Mouse (Mus musculus) heart, postnatal 25 days (tissue): ENCODE measurements around the gene Glud1. TPM values are rescaled to one million over a fixed set of nuclear protein-coding genes. Genes with fewer than 3 reads are reported as not detected.

Experiments
- DNase-seq: peaks from one replicate; pipeline ENCODE4 v3.0.0; 2022; ENCODE audit warnings: low spot score
- intact Hi-C: fragments of 180-260 bp; cut with DNase I; formaldehyde crosslinking; loops from one replicate; pipeline ENCODE4 v1.15.1; 2025
- total RNA-seq, 2 experiments: library from RNA; stranded (reverse); gene quantifications; 2 replicates each; pipeline ENCODE4 v1.2.3; 2021

The Glud1 gene
- total RNA-seq, 2 experiments from 2014 or later = 126 to 142 TPM

- peak; percentile 29 for DNase-seq
- intact Hi-C loops = loop anchor here (1.0 to 5.0 kb wide), 3 partner anchors 29 to 200 kb away; no protein-coding TSS in a partner anchor
Observed at GRCm38 (mm10) chr14:34372646-34373045, 62.1 kb downstream of the Glud1 start.

GRCm38 (mm10) chr14:34373581-34373980, 63.1 kb downstream of the Glud1 start:
- intact Hi-C loops = loop anchor here (5.0 kb wide), 2 partner anchors 174 to 199 kb away; no protein-coding TSS in a partner anchor
- no peak for DNase-seq

GRCm38 (mm10) chr14:34374577-34374976, 64.0 kb downstream of the Glud1 start, which contains the start of gene Sncg:
TSS of gene Sncg (minus strand) at chr14:34374789.
- intact Hi-C loops = loop anchor here (5.0 kb wide), 2 partner anchors 173 to 198 kb away; no protein-coding TSS in a partner anchor
- DNase-seq = no peak

GRCm38 (mm10) chr14:34375415-34375904, 64.9 kb downstream of the Glud1 start, which contains the start of gene Mmrn2:
TSS of gene Mmrn2 (plus strand) at chr14:34375465.
- intact Hi-C loops = no loop called here

GRCm38 (mm10) chr14:34375941-34376340, 65.4 kb downstream of the Glud1 start:
- intact Hi-C loops = no loop called here

More at GRCm38 (mm10) chr14:34375415-34375904, 64.9 kb downstream of the Glud1 start, which contains the start of gene Mmrn2:
- DNase-seq = no peak

GRCm38 (mm10) chr14:34377121-34377520, 66.6 kb downstream of the Glud1 start:
- intact Hi-C loops = no loop called here
- no peak for DNase-seq

More at GRCm38 (mm10) chr14:34375941-34376340, 65.4 kb downstream of the Glud1 start:
- DNase-seq = no peak

GRCm38 (mm10) chr14:34378560-34379331, 68.2 kb downstream of the Glud1 start:
- DNase-seq = peak; percentile 62
- intact Hi-C loops = no loop called here

- intact Hi-C loops = no loop called here
- no peak for DNase-seq
Observed at GRCm38 (mm10) chr14:34382921-34383704, 72.6 kb downstream of the Glud1 start.

GRCm38 (mm10) chr14:34393295-34393694, 82.8 kb downstream of the Glud1 start:
- no peak for DNase-seq
- intact Hi-C loops = no loop called here

Other genes starting within 250 kb of the Glud1 start
- gene Anxa8, start 224.7 kb upstream of the Glud1 start, total RNA-seq = 1 to 10 TPM; 3.1 to 3.8 TPM
- not detected for gene A630023A22Rik, start 208.0 kb upstream of the Glud1 start, total RNA-seq
- gene Npy4r, start 158.2 kb upstream of the Glud1 start, total RNA-seq = under 1 TPM; 0.17 to 0.23 TPM
- under 1 TPM; 0.08 to 0.28 TPM for gene Gprin2, start 109.1 kb upstream of the Glud1 start, total RNA-seq
- gene Syt15, start 91.1 kb upstream of the Glud1 start, total RNA-seq = under 1 TPM; 0.70 to 0.75 TPM
- gene Shld2, start 234 bp upstream of the Glud1 start, total RNA-seq = 1 to 10 TPM; 8.3 to 8.4 TPM
- not detected for gene Fam25c, start 44.7 kb downstream of the Glud1 start, total RNA-seq
- gene Sncg, start 64.1 kb downstream of the Glud1 start, total RNA-seq = 1 to 10 TPM; 5.9 to 6.5 TPM
- gene Mmrn2, start 64.7 kb downstream of the Glud1 start, total RNA-seq = 10 to 100 TPM; 38.6 to 43.2 TPM
- 10 to 100 TPM; 71.8 to 77.5 TPM for gene Bmpr1a, start 192.6 kb downstream of the Glud1 start, total RNA-seq
- gene 9230112D13Rik, start 212.1 kb downstream of the Glud1 start, total RNA-seq = not detected